Mouse (Mus musculus): ENCODE data around the gene Tradd. TPM values are rescaled to one million over a fixed set of nuclear protein-coding genes. Genes with fewer than 3 reads are reported as not detected.

Gene Tradd
- polyA plus RNA-seq, 1 experiment from 2014 or later, result 50.6 TPM

GRCm38 (mm10) chr8:105261326-105261980 is 3.0 kb downstream of the Tradd start:
- Histone ChIP-seq H3K4me3 (ENCODE audit: low read depth, low read length) (no peak overlapping the region), H3K9ac (ENCODE audit: low read depth, low read length) (no peak overlapping the region), H3K27me3 (replicated peaks; ENCODE audit: control insufficient read depth, insufficient read depth, low read length) (peaks cover 11% of the 10 kb centered on the region; the same call in 1 of the 2 replicates), H3K36me3 (ENCODE audit: control insufficient read depth, insufficient read depth) (peaks cover 6% of the 10 kb centered on the region; the same call in 1 of the 2 replicates), H3K4me1 (replicated peaks; ENCODE audit: control insufficient read depth, insufficient read depth, low read length) (peaks cover 20% of the 10 kb centered on the region), H3K4me2 (replicated peaks; ENCODE audit: low read depth) (no peak overlapping the region), H3K9me3 (ENCODE audit: control insufficient read depth) (no peaks in the 10 kb centered on the region), H3K27ac (ENCODE audit: low read depth, low read length) (no peak overlapping the region)
- no peak for ATAC-seq
- 79% methylated on average over 12 of the region's 12 CpGs for WGBS
- 0 out of 2 replicates have a peak, but pooled peaks have one; percentile 13 for TF ChIP-seq CTCF (IDR thresholded peaks at IDR 0.05; ENCODE audit: low read depth)

GRCm38 (mm10) chr8:105260371-105261099 is 3.9 kb downstream of the Tradd start:
- no peak overlapping the region for H3K4me2 ChIP-seq (replicated peaks; ENCODE audit: low read depth)
- H3K27me3 ChIP-seq (replicated peaks; ENCODE audit: control insufficient read depth, insufficient read depth, low read length), result peaks cover 10% of the 10 kb centered on the region; the same call in 1 of the 2 replicates
- TF ChIP-seq CTCF (IDR thresholded peaks at IDR 0.05; ENCODE audit: low read depth), result no peak
- H3K9me3 ChIP-seq (ENCODE audit: control insufficient read depth), result no peaks in the 10 kb centered on the region
- H3K4me1 ChIP-seq (replicated peaks; ENCODE audit: control insufficient read depth, insufficient read depth, low read length), result peaks cover 20% of the 10 kb centered on the region
- no peak overlapping the region for H3K4me3 ChIP-seq (ENCODE audit: low read depth, low read length)
- no peak overlapping the region for H3K9ac ChIP-seq (ENCODE audit: low read depth, low read length)
- no peak overlapping the region for H3K27ac ChIP-seq (ENCODE audit: low read depth, low read length)
- no peak for ATAC-seq
- WGBS, result 79% methylated on average over 7 of the region's 7 CpGs
- peaks cover 6% of the 10 kb centered on the region; the same call in 1 of the 2 replicates for H3K36me3 ChIP-seq (ENCODE audit: control insufficient read depth, insufficient read depth)

- Histone ChIP-seq H3K4me2 (replicated peaks; ENCODE audit: low read depth) (peak overlapping the region; percentile 60), H3K36me3 (ENCODE audit: control insufficient read depth, insufficient read depth) (peaks cover 6% of the 10 kb centered on the region; the same call in 1 of the 2 replicates), H3K27me3 (replicated peaks; ENCODE audit: control insufficient read depth, insufficient read depth, low read length) (peaks cover 10% of the 10 kb centered on the region; the same call in 1 of the 2 replicates), H3K9ac (ENCODE audit: low read depth, low read length) (no peak overlapping the region), H3K9me3 (ENCODE audit: control insufficient read depth) (no peaks in the 10 kb centered on the region), H3K27ac (ENCODE audit: low read depth, low read length) (no peak overlapping the region), H3K4me3 (ENCODE audit: low read depth, low read length) (peak overlapping the region; percentile 20), H3K4me1 (replicated peaks; ENCODE audit: control insufficient read depth, insufficient read depth, low read length) (peaks cover 19% of the 10 kb centered on the region)
- ATAC-seq, result 0 out of 2 replicates have a peak, but pooled peaks have one; percentile 32
- TF ChIP-seq CTCF (IDR thresholded peaks at IDR 0.05; ENCODE audit: low read depth), result peak; percentile 100
- 5% methylated on average over 30 of the region's 30 CpGs for WGBS
Observed at GRCm38 (mm10) chr8:105259721-105260320, 4.6 kb downstream of the Tradd start.

GRCm38 (mm10) chr8:105258911-105259720 is 5.3 kb downstream of the Tradd start:
- no peak overlapping the region for H3K9ac ChIP-seq (ENCODE audit: low read depth, low read length)
- H3K4me2 ChIP-seq (replicated peaks; ENCODE audit: low read depth), result peak overlapping the region; percentile 60
- H3K27me3 ChIP-seq (replicated peaks; ENCODE audit: control insufficient read depth, insufficient read depth, low read length), result peaks cover 10% of the 10 kb centered on the region; the same call in 1 of the 2 replicates
- ATAC-seq, result no peak
- H3K4me1 ChIP-seq (replicated peaks; ENCODE audit: control insufficient read depth, insufficient read depth, low read length), result peaks cover 18% of the 10 kb centered on the region
- 29% methylated on average over 55 of the region's 55 CpGs for WGBS
- no peaks in the 10 kb centered on the region for H3K9me3 ChIP-seq (ENCODE audit: control insufficient read depth)
- H3K36me3 ChIP-seq (ENCODE audit: control insufficient read depth, insufficient read depth), result peaks cover 6% of the 10 kb centered on the region; the same call in 1 of the 2 replicates
- TF ChIP-seq CTCF (IDR thresholded peaks at IDR 0.05; ENCODE audit: low read depth), result peak; percentile 36
- no peak overlapping the region for H3K27ac ChIP-seq (ENCODE audit: low read depth, low read length)
- peak overlapping the region; percentile 20 for H3K4me3 ChIP-seq (ENCODE audit: low read depth, low read length)

- no peak overlapping the region for H3K27ac ChIP-seq (ENCODE audit: low read depth, low read length)
- H3K4me3 ChIP-seq (ENCODE audit: low read depth, low read length), result no peak overlapping the region
- H3K36me3 ChIP-seq (ENCODE audit: control insufficient read depth, insufficient read depth), result peaks cover 6% of the 10 kb centered on the region; the same call in 1 of the 2 replicates
- H3K9ac ChIP-seq (ENCODE audit: low read depth, low read length), result no peak overlapping the region
- H3K27me3 ChIP-seq (replicated peaks; ENCODE audit: control insufficient read depth, insufficient read depth, low read length), result peaks cover 10% of the 10 kb centered on the region; the same call in 1 of the 2 replicates
- ATAC-seq, result no peak
- no peak overlapping the region for H3K4me2 ChIP-seq (replicated peaks; ENCODE audit: low read depth)
- peaks cover 12% of the 10 kb centered on the region; the same call in 1 of the 2 replicates for H3K4me1 ChIP-seq (replicated peaks; ENCODE audit: control insufficient read depth, insufficient read depth, low read length)
- H3K9me3 ChIP-seq (ENCODE audit: control insufficient read depth), result no peaks in the 10 kb centered on the region
- no peak for TF ChIP-seq CTCF (IDR thresholded peaks at IDR 0.05; ENCODE audit: low read depth)
- 87% methylated on average over 7 of the region's 7 CpGs for WGBS
Observed at GRCm38 (mm10) chr8:105257318-105258114, 6.9 kb downstream of the Tradd start.
